Mouse (Mus musculus) myocyte (in vitro differentiated cells): Measurements from ENCODE around the gene Zfp410.
A peak's percentile ranks its signal among the peaks of the same experiment; 100 is the strongest.

Experiments
- CEBPB ChIP-seq: IDR thresholded peaks from 2 replicates; pipeline ENCODE4 v1.6.1; 2011; ENCODE audit warnings: mild to moderate bottlenecking, moderate library complexity; ENCODE audit not compliant: poor library complexity, insufficient read depth, severe bottlenecking
- E2F4 ChIP-seq: IDR thresholded peaks from one replicate; pipeline ENCODE4 v1.6.1; 2011; ENCODE audit warnings: mild to moderate bottlenecking, control low read depth, moderate library complexity; ENCODE audit not compliant: insufficient read depth
- MAX ChIP-seq: IDR thresholded peaks from one replicate; pipeline ENCODE4 v1.6.1; 2011; ENCODE audit warnings: low read depth, mild to moderate bottlenecking, control low read depth
- MYOD1 ChIP-seq, 3 experiments: IDR thresholded peaks; one replicate each; pipeline ENCODE4 v1.6.1; 2011; ENCODE audit warnings: control low read depth in 2 of 3, low read depth in 2 of 3, mild to moderate bottlenecking in 2 of 3, moderate library complexity in 1 of 3; ENCODE audit not compliant: insufficient read length in 2 of 3, control insufficient read depth in 1 of 3
- MYOG ChIP-seq, 3 experiments: IDR thresholded peaks; one replicate each; pipeline ENCODE4 v1.6.1; 2011; ENCODE audit warnings: control low read depth in 2 of 3, low read depth in 2 of 3, mild to moderate bottlenecking in 2 of 3; ENCODE audit not compliant: insufficient read length in 2 of 3, control insufficient read depth in 1 of 3, insufficient read depth in 1 of 3
- POLR2A ChIP-seq: IDR thresholded peaks from one replicate; pipeline ENCODE4 v1.6.1; 2011; ENCODE audit warnings: low read depth, mild to moderate bottlenecking, control low read depth, moderate library complexity; ENCODE audit not compliant: insufficient read length
- POLR2AphosphoS2 ChIP-seq: IDR thresholded peaks from one replicate; pipeline ENCODE4 v1.6.1; 2011; ENCODE audit warnings: low read depth, control low read depth; ENCODE audit not compliant: insufficient read length
- REST ChIP-seq: IDR thresholded peaks from one replicate; pipeline ENCODE4 v1.6.1; 2011; ENCODE audit warnings: mild to moderate bottlenecking, control low read depth, moderate library complexity; ENCODE audit not compliant: insufficient read depth, insufficient read length
- TCF12 ChIP-seq: IDR thresholded peaks from one replicate; pipeline ENCODE4 v1.6.1; 2011; ENCODE audit warnings: mild to moderate bottlenecking, control low read depth; ENCODE audit not compliant: poor library complexity, insufficient read depth, severe bottlenecking
- USF1 ChIP-seq: IDR thresholded peaks from one replicate; pipeline ENCODE4 v1.6.1; 2011; ENCODE audit warnings: low read depth, mild to moderate bottlenecking, control low read depth, moderate library complexity

DNA sequence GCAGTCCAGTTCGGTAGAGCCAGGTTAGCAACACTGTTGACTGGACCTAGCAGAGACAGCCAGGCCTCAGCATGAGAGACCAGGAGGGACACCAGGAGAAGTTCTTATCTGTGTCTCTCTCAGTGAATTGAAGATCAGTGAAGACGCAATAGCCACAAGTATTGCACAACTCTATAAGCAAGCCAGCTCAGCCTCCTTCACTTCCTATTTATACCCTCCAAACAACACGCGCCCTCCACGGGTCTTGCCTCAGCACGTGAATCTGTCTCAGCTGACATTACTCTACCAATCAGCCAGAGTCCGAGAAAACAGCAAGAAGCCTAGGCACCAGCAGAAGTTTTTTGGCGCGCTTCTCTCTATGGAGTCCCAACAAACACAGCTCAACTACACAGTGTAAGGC, 41.4 kb upstream of the Zfp410 start:
- TF ChIP-seq POLR2A (no peak), USF1 (no peak), E2F4 (no peak), MYOG (IDR thresholded peaks at IDR 0.05; ENCODE audit: control insufficient read depth in 1 of 3, insufficient read depth in 1 of 3, insufficient read length in 2 of 3, low read depth in 2 of 3) (no peak), MYOD1 (IDR thresholded peaks at IDR 0.05; ENCODE audit: control insufficient read depth in 1 of 3, insufficient read length in 2 of 3, low read depth in 2 of 3) (no peak), MAX (no peak), POLR2AphosphoS2 (no peak), TCF12 (no peak), REST (no peak), CEBPB (0 out of 2 replicates have a peak, but pooled peaks have one; percentile 6)
